Mouse (Mus musculus) intestine, embryonic 14.5 days (tissue): ENCODE measurements around the gene Ms4a4b. TPM values are rescaled to one million over a fixed set of nuclear protein-coding genes. Genes with fewer than 3 reads are reported as not detected.
"Not testable (repeated sequence)": the region's sequence is repeated elsewhere in the genome, so short reads cannot be mapped to it uniquely, and the experiment has no call there.

Experiments used
- ATAC-seq: fragments of 200-750 bp; cut with Nextera tagmentation; replicated peaks from 2 replicates; pipeline ENCODE4 v1.8.0; 2017; ENCODE audit warnings: low read depth, moderate number of reproducible peaks, moderate TSS enrichment, moderate library complexity; ENCODE audit not compliant: low FRiP score, low TSS enrichment
- DNase-seq: peaks from one replicate; pipeline ENCODE4 v3.0.0-alpha.2; 2018; ENCODE audit warnings: low spot score
- H3K27ac ChIP-seq: fragments of 300-500 bp; sonication (generic); 2 replicates; pipeline ENCODE4 v1.5.1; 2014; ENCODE audit warnings: low read depth, mild to moderate bottlenecking, control low read depth
- H3K27me3 ChIP-seq: fragments of 300-500 bp; sonication (generic); replicated peaks from 2 replicates; pipeline ENCODE4 v1.6.1; 2014; ENCODE audit warnings: low read length, control low read depth; ENCODE audit not compliant: control insufficient read depth, insufficient read depth
- H3K36me3 ChIP-seq: fragments of 300-500 bp; sonication (generic); 2 replicates; pipeline ENCODE4 v1.6.1; 2014; ENCODE audit warnings: low read length, control low read depth; ENCODE audit not compliant: control insufficient read depth, insufficient read depth
- H3K4me1 ChIP-seq: fragments of 300-500 bp; sonication (generic); replicated peaks from 2 replicates; pipeline ENCODE4 v1.6.1; 2014; ENCODE audit warnings: low read length, control low read depth, mixed read lengths; ENCODE audit not compliant: control insufficient read depth, insufficient read depth
- H3K4me2 ChIP-seq: fragments of 300-500 bp; sonication (generic); 2 replicates; pipeline ENCODE4 v1.6.1; 2014; ENCODE audit warnings: low read length
- H3K4me3 ChIP-seq: fragments of 300-500 bp; sonication (generic); 2 replicates; pipeline ENCODE4 v1.5.1; 2014; ENCODE audit warnings: low read depth, low read length, control low read depth, mixed read lengths
- H3K9ac ChIP-seq: fragments of 300-500 bp; sonication (generic); 2 replicates; pipeline ENCODE4 v1.6.1; 2014; ENCODE audit warnings: mild to moderate bottlenecking, low read length
- H3K9me3 ChIP-seq: fragments of 300-500 bp; sonication (generic); 2 replicates; pipeline ENCODE4 v1.6.1; 2016; ENCODE audit warnings: low read length, control low read depth; ENCODE audit not compliant: control insufficient read depth
- WGBS: fragments of 180-500 bp; shearing (Covaris S2); extraction: QIAGEN DNeasy Blood & Tissue Kit; methylation state at CpG from one replicate; pipeline ENCODE4 v1.1.7; 2014; 5-methylcytosine and 5-hydroxymethylcytosine counted together
- polyA plus RNA-seq: library from polyadenylated mRNA; unstranded; fragments of >200 nt; fragmentation: Nextera tagmentation; extraction: Ambion mirVana; gene quantifications from 2 replicates; pipeline ENCODE4 v1.2.1, GENCODE M21; 2014

Ms4a4b gene
- polyA plus RNA-seq, 1 experiment from 2014 or later, result 0.08 TPM

- H3K4me2 ChIP-seq, H3K27me3 ChIP-seq, H3K36me3 ChIP-seq, H3K4me3 ChIP-seq, DNase-seq, H3K27ac ChIP-seq, H3K9ac ChIP-seq, ATAC-seq, H3K9me3 ChIP-seq, H3K4me1 ChIP-seq: not testable (repeated sequence)
- WGBS, result 82% methylated on average over 1 of the region's 1 CpGs
Measured at GRCm38 (mm10) chr19:11431209-11431608, 12.1 kb upstream of the Ms4a4b start.

GRCm38 (mm10) chr19:11435058-11435834, 8.1 kb upstream of the Ms4a4b start:
- no peak overlapping the region for H3K27ac ChIP-seq
- H3K9me3 ChIP-seq, result no peaks in the 10 kb centered on the region
- H3K4me1 ChIP-seq, result no peaks in the 10 kb centered on the region
- no peak overlapping the region for H3K4me2 ChIP-seq
- H3K27me3 ChIP-seq, result no peaks in the 10 kb centered on the region
- WGBS, result 84% methylated on average over 4 of the region's 4 CpGs
- ATAC-seq (no peak), DNase-seq (no peak)
- no peak overlapping the region for H3K4me3 ChIP-seq
- H3K36me3 ChIP-seq, result no peaks in the 10 kb centered on the region
- no peak overlapping the region for H3K9ac ChIP-seq

DNA sequence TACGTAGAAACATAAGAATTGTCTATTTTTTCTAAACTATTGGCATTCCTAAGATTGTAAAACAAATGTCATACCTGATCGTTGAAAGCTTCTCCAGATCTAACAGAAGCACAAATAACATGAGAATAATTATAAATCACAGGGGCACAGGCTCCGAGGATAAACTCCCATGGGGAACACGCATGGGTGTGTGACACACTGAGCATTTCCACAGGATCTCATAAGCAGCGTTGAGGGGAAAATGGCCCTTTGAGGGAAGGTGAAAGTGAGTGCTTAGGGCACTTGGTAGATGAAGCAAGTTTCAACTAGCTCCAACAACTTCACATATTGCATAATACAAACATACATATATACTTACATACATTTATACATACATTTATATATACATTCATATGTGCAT, 611 bp downstream of the Ms4a4b start:
- H3K27ac ChIP-seq, result no peak overlapping the region
- no peak for DNase-seq
- no peaks in the 10 kb centered on the region for H3K4me1 ChIP-seq
- WGBS, result 77% methylated on average over 5 of the region's 5 CpGs
- no peak overlapping the region for H3K4me3 ChIP-seq
- H3K27me3 ChIP-seq, result no peaks in the 10 kb centered on the region
- no peak overlapping the region for H3K9ac ChIP-seq
- no peaks in the 10 kb centered on the region for H3K9me3 ChIP-seq
- ATAC-seq, result no peak
- H3K36me3 ChIP-seq, result no peaks in the 10 kb centered on the region
- no peak overlapping the region for H3K4me2 ChIP-seq

- no peak overlapping the region for H3K4me2 ChIP-seq
- no peaks in the 10 kb centered on the region for H3K9me3 ChIP-seq
- no peaks in the 10 kb centered on the region for H3K27me3 ChIP-seq
- no peak overlapping the region for H3K4me3 ChIP-seq
- DNase-seq (no peak), ATAC-seq (no peak)
- H3K9ac ChIP-seq, result no peak overlapping the region
- H3K4me1 ChIP-seq, result no peaks in the 10 kb centered on the region
- 92% methylated on average over 2 of the region's 2 CpGs for WGBS
- no peaks in the 10 kb centered on the region for H3K36me3 ChIP-seq
- no peak overlapping the region for H3K27ac ChIP-seq
Measured at GRCm38 (mm10) chr19:11447238-11447637, 3.9 kb downstream of the Ms4a4b start.

GRCm38 (mm10) chr19:11459041-11459440, 15.7 kb downstream of the Ms4a4b start:
- WGBS, result 63% methylated on average over 2 of the region's 4 CpGs
- DNase-seq, H3K9ac ChIP-seq, H3K27ac ChIP-seq, H3K36me3 ChIP-seq, H3K9me3 ChIP-seq, H3K4me3 ChIP-seq, H3K4me1 ChIP-seq, H3K27me3 ChIP-seq, H3K4me2 ChIP-seq, ATAC-seq: not testable (repeated sequence)

GRCm38 (mm10) chr19:11464795-11465194, 21.4 kb downstream of the Ms4a4b start:
- not testable (repeated sequence) for H3K27me3 ChIP-seq, ATAC-seq, H3K9ac ChIP-seq, H3K9me3 ChIP-seq, H3K4me1 ChIP-seq, H3K4me2 ChIP-seq, H3K36me3 ChIP-seq, DNase-seq, H3K4me3 ChIP-seq, H3K27ac ChIP-seq
- WGBS, result 71% methylated on average over 1 of the region's 1 CpGs

GRCm38 (mm10) chr19:11466471-11466870, 23.1 kb downstream of the Ms4a4b start:
- H3K9me3 ChIP-seq, result no peaks in the 10 kb centered on the region
- no peak overlapping the region for H3K9ac ChIP-seq
- H3K4me1 ChIP-seq, result no peaks in the 10 kb centered on the region
- ATAC-seq (no peak), DNase-seq (no peak)
- H3K4me2 ChIP-seq, result no peak overlapping the region
- H3K27ac ChIP-seq, result no peak overlapping the region
- WGBS, result 54% methylated on average over 5 of the region's 5 CpGs
- H3K36me3 ChIP-seq, result no peaks in the 10 kb centered on the region
- no peaks in the 10 kb centered on the region for H3K27me3 ChIP-seq
- H3K4me3 ChIP-seq, result no peak overlapping the region

DNA sequence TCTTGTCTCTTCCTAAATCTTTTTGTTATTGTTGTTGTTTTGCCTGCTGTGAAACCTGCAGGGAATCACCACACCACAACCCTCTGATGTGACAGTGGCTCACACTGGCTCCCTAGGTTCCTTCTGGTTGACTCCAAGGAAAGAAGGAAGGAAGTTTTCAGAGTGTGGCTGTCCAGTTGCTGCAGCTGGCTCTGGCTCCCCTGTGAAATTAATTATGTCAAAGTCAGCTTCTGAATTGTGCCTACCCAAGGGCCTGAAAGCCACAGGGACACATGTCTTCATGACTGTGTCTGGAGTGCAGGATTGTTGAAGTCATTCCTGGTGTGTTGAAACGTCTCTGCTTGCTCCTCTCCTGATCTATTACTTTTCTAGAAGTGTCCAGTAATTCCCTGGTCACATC, 25.0 kb downstream of the Ms4a4b start:
- not testable (repeated sequence) for H3K27ac ChIP-seq, H3K27me3 ChIP-seq, H3K36me3 ChIP-seq, ATAC-seq, H3K4me3 ChIP-seq, H3K9me3 ChIP-seq, H3K4me1 ChIP-seq, H3K4me2 ChIP-seq, H3K9ac ChIP-seq, DNase-seq
- 62% methylated on average over 1 of the region's 1 CpGs for WGBS

GRCm38 (mm10) chr19:11469215-11469614, 25.9 kb downstream of the Ms4a4b start, which contains the start of gene Ms4a6c:
TSS of gene Ms4a6c (plus strand) at chr19:11469366.
- H3K4me1 ChIP-seq, DNase-seq, ATAC-seq, H3K4me2 ChIP-seq, H3K27ac ChIP-seq, H3K4me3 ChIP-seq, H3K36me3 ChIP-seq, H3K9me3 ChIP-seq, H3K9ac ChIP-seq, H3K27me3 ChIP-seq: not testable (repeated sequence)
- 84% methylated on average over 4 of the region's 4 CpGs for WGBS
